Mouse (Mus musculus): ENCODE results near the gene Kctd19.

Kctd19 gene

DNA sequence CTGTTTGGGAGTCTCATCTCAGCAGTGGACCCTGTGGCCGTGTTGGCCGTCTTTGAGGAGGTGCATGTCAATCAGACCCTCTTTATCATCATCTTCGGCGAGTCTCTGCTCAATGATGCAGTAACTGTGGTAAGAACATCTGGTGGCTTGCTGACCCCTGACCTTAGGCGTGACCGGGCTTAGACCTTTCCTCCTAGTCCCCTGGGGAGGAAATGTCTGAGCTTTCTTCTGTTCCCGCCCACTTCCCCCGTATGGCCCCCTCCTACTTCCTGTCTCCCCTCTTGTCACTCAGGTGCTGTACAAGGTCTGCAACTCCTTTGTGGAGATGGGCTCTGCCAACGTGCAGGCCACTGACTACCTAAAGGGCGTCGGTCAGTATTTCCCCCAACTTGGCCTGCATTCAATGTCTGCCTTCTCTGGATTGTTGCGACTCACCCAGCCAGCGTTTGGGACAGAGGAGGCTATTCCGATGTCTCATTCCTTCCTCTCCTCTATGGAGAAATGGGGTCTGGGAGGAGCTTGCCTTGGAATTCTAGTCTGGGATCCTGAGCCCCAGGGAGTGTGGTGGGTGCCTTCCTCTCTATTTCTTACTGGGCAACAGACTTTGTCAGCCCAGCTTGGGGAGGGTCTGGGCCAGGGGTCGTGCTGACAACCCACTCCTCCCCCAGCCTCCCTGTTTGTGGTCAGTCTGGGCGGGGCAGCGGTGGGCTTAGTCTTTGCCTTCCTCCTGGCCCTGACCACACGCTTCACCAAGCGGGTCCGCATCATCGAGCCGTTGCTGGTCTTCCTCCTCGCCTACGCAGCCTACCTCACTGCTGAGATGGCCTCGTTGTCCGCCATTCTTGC lies 57.9 kb downstream of the Kctd19 start:
- DNase-seq: no peak

DNA sequence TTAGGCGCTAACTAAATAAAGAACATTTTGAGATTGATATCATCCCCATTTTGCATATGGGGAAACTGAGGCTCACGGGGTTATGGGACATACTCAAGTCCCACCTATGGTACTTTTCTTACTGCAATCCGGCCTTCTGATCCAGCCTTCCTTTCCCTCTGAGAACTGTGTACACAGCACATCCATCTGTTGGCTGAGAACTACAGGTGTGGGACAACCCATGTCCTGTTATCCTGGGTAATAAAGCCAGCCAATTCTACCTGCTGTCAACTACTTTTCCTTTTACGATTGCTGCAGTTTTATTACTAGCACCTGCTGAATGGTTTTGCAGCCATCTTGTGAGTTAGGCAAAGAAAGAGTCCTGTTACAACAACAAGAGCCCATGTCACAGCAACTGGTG lies 58.8 kb downstream of the Kctd19 start:
- no peak for DNase-seq

- DNase-seq: peak; percentile 82
Observed at GRCm38 (mm10) chr8:105353583-105354135, 59.6 kb downstream of the Kctd19 start.

DNA sequence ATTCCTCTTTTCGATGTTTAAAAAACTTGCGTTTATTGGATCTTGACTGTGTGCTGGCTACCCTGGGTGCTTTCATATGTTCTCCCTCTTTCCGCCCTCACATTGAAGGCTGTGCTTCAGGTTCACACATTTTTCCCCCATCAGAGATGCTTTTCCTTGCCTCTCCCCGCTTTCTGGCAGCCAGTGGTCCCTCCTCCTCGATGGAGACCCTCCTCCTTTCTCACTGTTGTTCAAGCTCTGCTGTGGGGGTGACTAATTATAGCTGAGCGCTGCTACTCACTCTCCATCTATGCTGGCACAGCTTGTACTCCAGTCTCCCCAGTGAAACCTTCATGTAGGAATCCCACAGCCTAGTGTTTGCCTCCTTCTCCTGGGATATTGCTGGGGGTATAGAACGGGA lies 63.1 kb downstream of the Kctd19 start:
- peak; percentile 48 for DNase-seq

- peak; percentile 78 for DNase-seq
Observed at GRCm38 (mm10) chr8:105349096-105349771, 64.1 kb downstream of the Kctd19 start.

GRCm38 (mm10) chr8:105348450-105349095 lies 64.7 kb downstream of the Kctd19 start, which contains the start of gene Slc9a5:
TSS of gene Slc9a5 (plus strand) at chr8:105348843.
- DNase-seq: peak; percentile 83

- peak; percentile 95 for DNase-seq
Observed at GRCm38 (mm10) chr8:105347428-105348221, 65.7 kb downstream of the Kctd19 start, which contains the start of gene Fhod1. TSS of gene Fhod1 (minus strand) at chr8:105347953.

DNA sequence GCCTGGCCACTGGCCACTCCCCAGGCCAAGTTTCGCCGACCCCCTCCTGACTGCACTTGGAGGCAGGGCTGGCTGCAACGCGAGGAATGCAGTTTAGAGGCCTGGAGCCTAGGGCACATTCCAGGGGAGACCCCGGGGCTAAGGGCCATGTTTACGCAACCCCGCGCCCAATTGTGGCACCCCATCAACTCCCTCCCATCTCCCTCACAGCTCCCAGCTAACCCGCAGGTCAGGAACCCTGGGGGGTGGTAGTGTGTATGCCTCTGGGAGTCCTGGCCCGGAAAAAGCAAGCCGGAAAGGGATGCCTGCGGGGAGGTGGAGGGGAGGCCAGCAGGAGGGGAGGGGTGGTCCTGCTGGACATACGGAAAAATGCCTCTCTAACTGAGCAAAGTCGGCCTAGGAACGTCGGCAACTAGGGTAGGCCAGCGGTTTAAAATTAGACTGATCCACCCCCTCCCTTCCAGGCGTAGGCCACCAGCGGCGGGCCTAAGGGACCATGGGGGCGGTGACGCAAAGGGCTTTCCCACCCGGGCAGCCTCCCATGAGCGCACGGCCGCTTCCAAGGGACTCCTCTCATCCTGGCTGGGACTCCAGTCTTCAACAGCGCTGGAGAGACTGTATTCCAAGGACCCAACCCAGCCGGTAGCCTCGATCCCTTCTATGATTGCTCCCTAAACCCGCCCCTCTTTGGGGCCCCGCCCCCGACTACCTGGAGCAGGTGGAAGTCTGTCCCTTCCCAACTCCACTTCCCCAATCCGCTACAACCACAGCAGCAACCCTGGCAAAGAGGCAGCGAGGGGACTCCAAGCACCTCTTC lies 66.5 kb downstream of the Kctd19 start:
- peak; percentile 76 for DNase-seq

DNA sequence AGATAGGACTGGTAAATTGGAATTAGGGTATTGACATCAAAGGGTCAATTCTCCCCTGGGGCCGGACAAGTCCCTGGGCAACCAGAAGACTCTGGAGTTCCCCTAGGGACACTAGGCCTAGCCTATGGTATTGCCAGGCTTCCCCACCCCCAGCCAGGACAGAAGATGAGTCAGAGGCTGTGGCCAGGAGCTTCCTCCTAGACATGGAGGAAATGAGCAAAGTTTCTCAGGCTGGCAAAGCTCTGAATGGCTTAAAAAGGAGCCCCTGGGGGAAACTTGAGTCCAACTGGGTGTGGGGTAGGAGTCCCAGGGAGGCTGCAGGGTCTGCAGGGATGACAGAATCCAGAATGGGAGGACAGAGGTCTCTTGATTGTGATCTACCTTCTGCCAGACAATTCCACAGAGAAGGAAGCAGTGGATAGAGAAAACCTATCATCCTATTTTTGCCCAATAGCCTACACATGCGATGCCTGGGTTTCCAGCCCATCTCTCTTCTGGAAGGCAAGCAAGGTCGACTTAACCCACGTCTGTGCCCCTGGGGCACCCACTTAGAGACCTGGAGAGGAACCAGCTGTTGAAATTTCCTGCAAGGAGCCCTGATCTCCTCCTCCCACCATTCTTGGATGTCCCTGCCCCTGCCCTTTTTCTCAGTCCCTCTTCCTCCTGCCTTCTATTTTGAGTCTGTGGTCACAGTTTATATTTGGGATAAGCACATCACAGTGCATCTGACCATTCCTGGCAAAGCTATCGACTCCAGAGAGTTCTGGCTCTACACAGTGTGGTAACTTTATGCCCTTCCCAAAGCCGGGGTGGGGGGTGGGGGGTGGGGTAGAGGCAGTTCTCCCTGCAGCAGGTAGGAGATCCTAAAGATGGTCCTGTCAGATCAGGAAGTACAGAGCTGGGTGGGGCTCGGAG lies 68.0 kb downstream of the Kctd19 start:
- peak; percentile 26 for DNase-seq

GRCm38 (mm10) chr8:105343791-105344574 lies 69.3 kb downstream of the Kctd19 start:
- DNase-seq: no peak

GRCm38 (mm10) chr8:105342768-105343167 lies 70.5 kb downstream of the Kctd19 start:
- DNase-seq: no peak

DNA sequence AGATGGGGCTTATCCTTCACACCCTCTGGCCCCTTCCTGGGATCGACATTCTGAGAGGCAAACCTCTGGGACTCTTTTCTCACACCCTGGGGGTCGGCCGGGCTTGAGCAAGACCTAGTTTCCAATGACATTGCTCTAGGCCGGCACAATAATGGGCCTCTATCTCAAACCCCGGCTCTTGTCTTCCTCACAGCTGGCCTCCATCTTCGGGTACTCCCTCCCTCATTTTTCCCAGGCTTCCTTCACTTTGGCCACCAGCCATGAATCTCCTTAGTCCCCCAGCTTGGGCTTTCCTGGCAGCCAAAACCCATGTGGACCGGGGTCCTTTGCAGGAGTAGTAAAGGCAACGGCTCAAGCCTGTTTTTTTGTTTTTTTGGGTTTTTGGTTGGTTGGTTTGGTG lies 71.9 kb downstream of the Kctd19 start:
- DNase-seq: no peak

DNA sequence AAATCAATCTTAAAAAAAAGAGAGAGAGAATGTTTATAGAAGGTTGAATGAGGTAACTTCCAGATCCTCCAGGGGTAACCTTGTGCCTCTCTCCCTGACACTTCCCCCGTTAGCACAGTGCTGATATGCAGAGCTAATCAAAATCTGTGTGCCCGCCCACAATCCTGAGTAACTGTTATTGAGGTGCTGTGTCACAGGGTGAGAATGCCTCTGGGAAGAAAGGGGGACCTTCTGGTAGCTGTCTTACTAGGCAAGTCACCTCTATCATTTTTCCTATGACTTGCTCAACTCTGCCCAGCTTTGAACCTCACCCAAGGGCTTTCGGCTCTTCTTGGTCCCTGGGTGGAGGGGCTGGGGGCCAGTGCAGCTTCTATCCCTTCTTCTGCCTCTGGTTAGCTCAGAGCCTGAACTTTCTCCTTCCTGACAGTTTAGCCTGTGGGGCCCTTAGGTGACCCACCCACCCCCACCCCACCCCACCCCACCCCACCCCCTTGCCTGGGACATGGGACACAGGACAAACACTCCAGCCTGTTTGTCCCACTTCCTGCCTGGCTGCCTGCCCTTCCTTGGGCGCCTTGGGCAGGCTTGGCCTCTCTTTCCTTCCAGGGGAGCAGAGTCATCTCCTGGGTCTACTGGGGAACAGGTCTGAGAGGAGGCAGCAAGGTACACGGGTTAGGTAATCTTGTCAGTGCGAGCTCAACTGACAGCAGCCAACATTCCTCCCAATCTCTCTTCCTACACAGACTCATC lies 73.2 kb downstream of the Kctd19 start:
- no peak for DNase-seq

- no peak for DNase-seq
Observed at GRCm38 (mm10) chr8:105338992-105339391, 74.3 kb downstream of the Kctd19 start.

DNA sequence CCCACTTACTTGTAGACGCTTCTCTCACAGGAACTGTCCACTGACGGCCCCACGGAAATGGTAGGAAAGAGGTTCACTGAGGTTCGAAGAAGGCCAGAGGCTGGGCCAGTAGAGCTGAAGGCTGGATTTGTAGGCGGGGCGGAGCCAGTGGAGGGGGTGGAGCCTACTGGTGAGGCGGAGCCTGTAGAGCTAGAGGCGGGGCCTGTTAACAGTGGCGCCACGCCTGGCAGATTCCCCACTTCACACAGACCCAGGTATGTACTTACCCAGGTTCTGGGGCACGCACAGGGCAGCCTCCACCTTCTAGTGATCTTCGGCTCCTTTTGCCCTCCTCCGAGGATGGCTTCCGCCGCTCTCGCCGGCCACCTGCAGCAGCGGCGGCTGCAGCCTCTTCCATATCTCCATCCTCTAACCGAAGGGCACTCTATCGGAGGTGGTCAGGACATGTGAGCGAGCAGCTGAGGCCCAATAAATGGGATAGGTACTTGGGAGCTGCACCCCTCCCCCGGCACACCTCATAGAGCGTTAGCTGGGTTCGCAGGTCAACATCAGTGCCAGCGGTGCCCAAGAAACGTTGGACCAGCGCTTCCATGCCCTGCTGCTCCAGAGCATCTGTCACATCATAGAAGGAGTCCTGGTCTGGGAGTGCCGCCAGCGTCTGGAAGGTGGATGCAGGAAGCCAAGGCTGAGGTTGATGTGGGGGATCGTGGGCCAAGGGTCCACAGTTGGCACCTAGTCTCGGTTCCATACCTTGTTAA lies 76.8 kb downstream of the Kctd19 start:
- no peak for DNase-seq
